Mouse (Mus musculus): Measurements from ENCODE around the gene Mx1. TPM values are rescaled to one million over a fixed set of nuclear protein-coding genes. Genes with fewer than 3 reads are reported as not detected.

Mx1 gene
- 0.37 and 0.43 TPM in 2 replicates for polyA plus RNA-seq (2016; fragmentation: Nextera tagmentation; extraction: Ambion mirVana)

DNA sequence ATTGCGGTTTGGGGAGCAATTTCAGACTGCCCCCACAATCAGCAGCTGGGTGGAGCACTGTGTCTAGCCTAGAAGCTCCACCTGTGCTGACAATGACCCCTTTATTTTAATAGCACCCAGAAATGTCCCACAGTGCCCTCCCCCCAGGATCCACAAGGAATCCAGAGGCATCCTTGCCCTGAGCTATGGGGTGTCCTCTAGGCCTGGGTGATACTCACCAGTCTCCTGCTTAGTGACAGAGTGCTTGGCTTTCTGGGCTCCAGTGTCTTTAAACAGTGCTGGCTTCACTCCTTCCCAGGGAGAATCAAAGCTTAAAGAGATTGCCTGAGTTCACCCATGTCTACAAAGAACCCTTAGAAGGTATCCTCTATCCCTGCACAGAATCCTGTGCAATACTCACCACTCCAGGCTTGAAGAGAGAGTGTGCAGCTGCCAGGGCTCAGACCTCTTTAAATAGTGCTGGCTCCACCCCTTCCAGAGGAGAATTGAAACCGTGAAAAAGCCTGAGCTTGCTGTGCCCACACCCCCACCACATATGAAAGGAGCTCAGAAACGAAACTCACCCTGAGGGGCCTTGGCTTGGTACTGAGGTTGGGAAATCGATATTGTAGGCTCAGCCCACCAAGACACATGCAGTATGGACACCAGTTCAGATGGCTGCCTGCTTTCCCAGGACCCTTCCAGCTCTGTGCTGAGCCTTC is at the start of gene Mx1:
TSS of gene Mx1 (minus strand) at position 427 of the 701 bp plus-strand sequence.
- Histone ChIP-seq H3K27me3 (no peaks in the 10 kb centered on the region), H3K36me3 (no peaks in the 10 kb centered on the region), H3K4me2 (replicated peaks) (no peak within 1 kb of the TSS), H3K4me3 (no peak within 1 kb of the TSS), H3K4me1 (peaks cover 8% of the 10 kb centered on the region; the same call in 1 of the 2 replicates), H3K9me3 (no peaks in the 10 kb centered on the region), H3K27ac (no peak within 1 kb of the TSS), H3K9ac (no peak within 1 kb of the TSS)
- ATAC-seq (ENCODE audit: insufficient number of reproducible peaks, insufficient read depth, low FRiP score, low TSS enrichment) = peak; percentile 69; the same call in 1 of the 2 replicates
- 20% methylated on average over 4 of the region's 4 CpGs for WGBS

DNA sequence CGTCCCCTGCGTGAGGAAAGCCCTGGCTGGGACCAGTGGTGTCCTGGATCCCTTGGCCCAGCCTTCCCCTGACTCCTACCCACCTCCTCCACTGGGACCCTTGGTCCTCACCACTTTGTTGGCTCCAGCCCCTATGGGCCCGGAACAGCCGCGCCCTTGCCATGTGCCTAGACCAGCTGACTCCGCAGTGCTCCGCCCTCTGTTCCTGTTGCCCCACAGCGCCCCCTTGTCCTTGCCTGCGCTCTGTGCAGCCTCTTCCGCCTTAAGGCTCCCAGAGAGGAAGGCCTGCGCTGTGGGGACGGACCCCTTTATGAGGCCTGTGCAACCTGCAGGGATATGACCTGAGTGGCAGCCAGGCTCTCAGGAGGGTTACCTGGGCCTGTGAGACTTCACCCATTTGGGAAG is 49.6 kb upstream of the Mx1 start:
- H3K27me3 ChIP-seq = no peaks in the 10 kb centered on the region
- H3K4me3 ChIP-seq = no peak overlapping the region
- H3K27ac ChIP-seq = no peak overlapping the region
- no peak overlapping the region for H3K4me2 ChIP-seq (replicated peaks)
- no peaks in the 10 kb centered on the region for H3K9me3 ChIP-seq
- 83% methylated on average over 12 of the region's 12 CpGs for WGBS
- H3K4me1 ChIP-seq = no peaks in the 10 kb centered on the region
- no peaks in the 10 kb centered on the region for H3K36me3 ChIP-seq
- no peak overlapping the region for H3K9ac ChIP-seq
- ATAC-seq (ENCODE audit: insufficient number of reproducible peaks, insufficient read depth, low FRiP score, low TSS enrichment) = no peak

DNA sequence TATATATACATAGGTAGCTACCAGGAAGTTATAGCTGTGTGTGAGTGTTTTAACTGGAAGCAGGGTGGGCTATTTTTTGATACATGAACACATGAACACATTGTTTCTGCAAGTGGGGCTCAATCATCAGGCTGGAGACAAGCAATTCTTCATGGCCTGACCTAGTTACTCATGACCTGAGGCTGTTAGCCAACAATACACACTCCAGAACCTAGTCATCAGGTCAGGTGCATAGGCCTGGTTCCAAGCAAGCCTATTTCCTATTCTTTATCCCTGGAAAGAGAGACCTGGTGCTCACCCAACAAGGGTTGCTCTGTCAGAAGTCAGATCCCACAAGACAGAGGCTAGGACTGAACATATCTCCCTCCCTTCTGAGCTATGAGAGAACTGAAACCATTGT is 48.8 kb upstream of the Mx1 start:
- no peaks in the 10 kb centered on the region for H3K36me3 ChIP-seq
- H3K4me3 ChIP-seq = no peak overlapping the region
- H3K27me3 ChIP-seq = no peaks in the 10 kb centered on the region
- ATAC-seq (ENCODE audit: insufficient number of reproducible peaks, insufficient read depth, low FRiP score, low TSS enrichment) = no peak
- no peak overlapping the region for H3K9ac ChIP-seq
- H3K4me2 ChIP-seq (replicated peaks) = no peak overlapping the region
- H3K9me3 ChIP-seq = no peaks in the 10 kb centered on the region
- H3K4me1 ChIP-seq = no peaks in the 10 kb centered on the region
- no peak overlapping the region for H3K27ac ChIP-seq

DNA sequence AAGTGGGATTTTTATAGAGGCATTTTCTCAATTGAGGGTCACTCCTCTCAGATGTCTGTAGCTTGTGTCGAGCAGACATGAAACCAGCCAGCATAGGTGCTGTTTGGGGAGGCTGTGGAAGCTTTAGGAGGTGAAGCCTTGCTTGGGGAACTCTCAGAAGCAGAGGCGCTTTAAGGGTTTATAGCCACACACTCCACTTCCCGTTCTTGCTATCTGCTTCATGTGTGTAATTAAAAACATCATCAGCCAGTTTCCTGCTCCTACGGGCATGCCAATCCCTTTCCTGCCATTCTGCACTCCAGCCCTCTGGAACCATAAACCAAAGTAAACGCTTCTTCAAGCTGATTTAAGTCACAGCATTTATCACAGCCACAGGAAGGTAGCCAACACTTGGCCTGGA is 48.1 kb upstream of the Mx1 start:
- Histone ChIP-seq H3K9me3 (no peaks in the 10 kb centered on the region), H3K4me3 (no peak overlapping the region), H3K36me3 (no peaks in the 10 kb centered on the region), H3K9ac (no peak overlapping the region), H3K4me1 (no peaks in the 10 kb centered on the region), H3K27me3 (no peaks in the 10 kb centered on the region), H3K4me2 (replicated peaks) (no peak overlapping the region), H3K27ac (no peak overlapping the region)
- WGBS = 36% methylated on average over 5 of the region's 5 CpGs
- ATAC-seq (ENCODE audit: insufficient number of reproducible peaks, insufficient read depth, low FRiP score, low TSS enrichment) = no peak

DNA sequence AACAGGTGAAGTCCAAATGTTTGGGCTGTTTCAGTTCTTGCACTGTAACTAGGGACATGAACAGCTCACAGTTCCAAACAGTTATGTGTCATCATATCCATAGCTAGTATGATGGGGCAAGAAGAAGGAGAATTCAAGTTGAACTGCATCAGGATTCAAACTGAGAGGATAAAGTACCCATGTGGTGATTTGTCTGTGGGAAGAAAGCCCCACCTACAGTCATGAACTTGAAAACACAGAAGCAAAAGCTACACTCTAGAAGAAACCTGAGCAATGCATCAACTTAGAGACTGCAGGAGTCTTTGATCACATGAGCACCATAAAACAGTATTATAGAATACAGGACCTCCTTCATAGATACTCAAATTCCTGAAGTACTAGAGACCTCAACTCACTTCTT is 45.1 kb upstream of the Mx1 start:
- Histone ChIP-seq H3K27ac (no peak overlapping the region), H3K9me3 (no peaks in the 10 kb centered on the region), H3K4me3 (no peak overlapping the region), H3K9ac (no peak overlapping the region), H3K36me3 (no peaks in the 10 kb centered on the region), H3K27me3 (no peaks in the 10 kb centered on the region), H3K4me1 (no peaks in the 10 kb centered on the region), H3K4me2 (replicated peaks) (no peak overlapping the region)
- no peak for ATAC-seq (ENCODE audit: insufficient number of reproducible peaks, insufficient read depth, low FRiP score, low TSS enrichment)

DNA sequence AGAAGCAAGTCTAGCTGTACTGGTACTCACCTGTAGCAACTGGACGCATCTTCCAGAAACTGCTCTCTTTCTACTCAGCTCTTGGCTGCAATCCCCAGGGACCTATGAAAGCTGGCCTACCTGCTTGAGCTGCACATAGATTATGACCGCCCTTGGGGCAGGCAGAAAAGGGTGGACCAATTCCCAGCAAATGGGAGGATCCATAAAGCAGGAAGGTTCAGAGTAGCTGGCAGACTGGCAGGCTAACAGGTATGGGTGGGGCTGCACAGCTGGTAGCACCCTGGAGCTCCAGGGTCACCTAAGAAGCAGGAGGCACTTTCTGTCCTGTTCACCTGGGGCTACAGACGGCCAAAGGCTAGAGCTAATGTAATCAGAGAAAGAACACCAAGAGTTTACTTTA is 42.1 kb upstream of the Mx1 start:
- no peak overlapping the region for H3K4me3 ChIP-seq

DNA sequence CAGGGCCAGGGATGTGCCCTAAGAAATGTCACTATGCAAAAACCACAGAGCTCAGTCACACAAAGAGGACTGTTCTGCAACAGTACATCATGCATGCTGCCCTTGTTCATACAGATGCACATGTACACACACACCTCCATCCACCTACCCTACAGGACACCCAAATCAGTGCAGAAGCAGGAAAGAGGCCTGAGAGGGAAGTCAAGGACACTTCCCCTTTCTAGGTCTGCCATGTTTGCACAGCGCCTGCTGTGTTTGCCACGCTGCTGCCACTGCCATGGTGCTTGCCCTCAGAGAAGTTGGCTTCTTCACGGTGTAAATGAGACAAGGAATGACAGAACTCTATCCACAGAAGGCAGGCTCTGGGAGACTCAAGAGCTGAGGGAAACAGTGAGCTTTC is 41.1 kb upstream of the Mx1 start:
- Histone ChIP-seq H3K9ac (no peak overlapping the region), H3K4me1 (no peaks in the 10 kb centered on the region), H3K9me3 (no peaks in the 10 kb centered on the region), H3K27ac (no peak overlapping the region), H3K4me3 (no peak overlapping the region), H3K36me3 (no peaks in the 10 kb centered on the region), H3K27me3 (no peaks in the 10 kb centered on the region), H3K4me2 (replicated peaks) (no peak overlapping the region)
- ATAC-seq (ENCODE audit: insufficient number of reproducible peaks, insufficient read depth, low FRiP score, low TSS enrichment) = no peak
- WGBS = 82% methylated on average over 3 of the region's 3 CpGs

More for the DNA sequence above, 42.1 kb upstream of the Mx1 start:
- Histone ChIP-seq H3K27ac (no peak overlapping the region), H3K4me1 (no peaks in the 10 kb centered on the region), H3K9me3 (no peaks in the 10 kb centered on the region), H3K27me3 (no peaks in the 10 kb centered on the region), H3K36me3 (no peaks in the 10 kb centered on the region), H3K9ac (no peak overlapping the region), H3K4me2 (replicated peaks) (no peak overlapping the region)
- 79% methylated on average over 3 of the region's 3 CpGs for WGBS
- no peak for ATAC-seq (ENCODE audit: insufficient number of reproducible peaks, insufficient read depth, low FRiP score, low TSS enrichment)

DNA sequence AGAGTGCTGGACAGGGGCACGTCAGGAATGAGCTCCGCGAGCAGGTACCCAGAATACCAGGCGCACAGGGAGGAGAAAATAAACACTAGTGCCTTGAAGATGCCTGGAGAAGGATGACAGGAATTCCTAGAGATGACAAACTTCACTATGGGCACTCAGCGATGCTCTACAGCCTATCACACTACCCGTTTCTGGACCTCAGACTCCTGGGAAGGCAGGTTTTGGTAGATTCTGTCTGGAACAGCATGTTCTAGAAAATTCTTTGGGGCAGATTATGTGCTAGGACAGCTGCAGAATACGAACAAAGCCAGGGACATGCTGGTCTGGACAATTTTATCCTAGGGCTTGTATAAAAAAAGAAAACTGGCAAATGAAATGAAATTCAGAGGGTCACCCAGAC is 38.2 kb upstream of the Mx1 start:
- H3K27ac ChIP-seq = no peak overlapping the region
- H3K36me3 ChIP-seq = no peaks in the 10 kb centered on the region
- no peak for ATAC-seq (ENCODE audit: insufficient number of reproducible peaks, insufficient read depth, low FRiP score, low TSS enrichment)
- H3K4me2 ChIP-seq (replicated peaks) = no peak overlapping the region
- H3K9me3 ChIP-seq = no peaks in the 10 kb centered on the region
- 86% methylated on average over 7 of the region's 7 CpGs for WGBS
- H3K4me1 ChIP-seq = no peaks in the 10 kb centered on the region
- no peak overlapping the region for H3K9ac ChIP-seq
- H3K4me3 ChIP-seq = no peak overlapping the region
- no peaks in the 10 kb centered on the region for H3K27me3 ChIP-seq

DNA sequence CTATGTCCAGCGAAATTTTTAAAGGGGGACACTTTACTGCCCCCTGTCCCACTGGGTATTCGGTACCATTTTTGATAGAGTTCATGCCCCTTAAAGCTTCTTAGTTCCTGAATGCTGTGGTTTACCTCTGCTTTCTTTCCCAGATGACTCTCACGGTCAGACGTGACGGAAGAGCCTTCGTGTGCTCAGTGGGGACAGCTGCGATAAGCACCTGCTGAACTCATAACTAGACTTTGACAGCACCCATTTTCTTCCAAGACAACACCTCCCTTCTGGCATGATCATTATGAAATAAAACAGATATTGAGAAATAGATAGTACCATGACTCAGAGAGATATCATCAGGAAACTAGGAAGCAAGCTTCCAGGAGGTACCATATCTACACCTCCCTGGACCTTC is 36.7 kb upstream of the Mx1 start:
- H3K4me1 ChIP-seq = no peaks in the 10 kb centered on the region
- no peak for ATAC-seq (ENCODE audit: insufficient number of reproducible peaks, insufficient read depth, low FRiP score, low TSS enrichment)
- no peak overlapping the region for H3K4me2 ChIP-seq (replicated peaks)
- no peak overlapping the region for H3K4me3 ChIP-seq
- no peaks in the 10 kb centered on the region for H3K9me3 ChIP-seq
- H3K27me3 ChIP-seq = no peaks in the 10 kb centered on the region
- H3K9ac ChIP-seq = no peak overlapping the region
- no peaks in the 10 kb centered on the region for H3K36me3 ChIP-seq
- no peak overlapping the region for H3K27ac ChIP-seq
- 89% methylated on average over 7 of the region's 7 CpGs for WGBS

DNA sequence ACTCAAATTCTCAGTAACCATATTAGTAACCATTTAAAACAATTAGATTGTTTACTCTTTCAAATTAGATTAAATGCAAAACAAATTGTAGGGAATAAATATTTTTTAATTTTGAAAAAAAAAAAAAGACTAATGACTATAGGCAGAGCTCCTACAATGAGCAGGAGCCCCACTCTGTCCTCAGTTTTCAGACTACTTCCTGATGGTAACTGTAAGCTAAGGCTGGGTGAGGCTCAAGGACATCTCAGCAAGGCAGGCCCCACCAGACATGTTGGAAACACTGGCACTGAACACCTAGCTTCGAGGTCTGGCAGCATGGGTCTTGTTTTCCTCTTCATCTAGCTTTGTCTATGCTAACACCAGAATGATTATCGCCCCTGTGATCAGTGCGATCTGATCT is 35.4 kb upstream of the Mx1 start:
- ATAC-seq (ENCODE audit: insufficient number of reproducible peaks, insufficient read depth, low FRiP score, low TSS enrichment) = no peak
- Histone ChIP-seq H3K9me3 (no peaks in the 10 kb centered on the region), H3K4me3 (no peak overlapping the region), H3K27me3 (no peaks in the 10 kb centered on the region), H3K36me3 (no peaks in the 10 kb centered on the region), H3K9ac (no peak overlapping the region), H3K27ac (no peak overlapping the region), H3K4me1 (no peaks in the 10 kb centered on the region), H3K4me2 (replicated peaks) (no peak overlapping the region)
- WGBS = 87% methylated on average over 3 of the region's 3 CpGs

DNA sequence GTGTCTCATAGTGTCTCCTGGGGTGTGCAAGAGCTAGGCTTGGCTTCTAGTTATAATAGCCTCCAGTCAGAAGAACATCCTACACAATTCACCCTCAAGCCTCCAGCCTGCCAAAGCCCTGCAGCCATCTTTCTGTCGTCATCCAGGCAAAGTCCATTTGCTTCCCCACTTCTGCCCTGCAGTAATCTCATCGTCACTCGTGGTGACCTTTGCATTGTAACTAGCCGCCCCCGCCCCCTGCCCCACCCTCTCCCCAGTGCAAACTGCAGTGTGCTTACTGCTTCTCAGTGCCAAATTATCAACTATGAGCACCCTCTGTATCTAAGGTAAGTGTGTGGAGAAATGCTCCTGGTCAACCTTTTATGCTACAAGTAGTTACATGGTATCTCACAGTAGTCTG is 35.0 kb upstream of the Mx1 start:
- H3K9me3 ChIP-seq = no peaks in the 10 kb centered on the region
- H3K4me1 ChIP-seq = no peaks in the 10 kb centered on the region
- H3K27me3 ChIP-seq = no peaks in the 10 kb centered on the region
- 45% methylated on average over 5 of the region's 5 CpGs for WGBS
- H3K4me2 ChIP-seq (replicated peaks) = no peak overlapping the region
- H3K27ac ChIP-seq = no peak overlapping the region
- H3K4me3 ChIP-seq = no peak overlapping the region
- H3K36me3 ChIP-seq = no peaks in the 10 kb centered on the region
- ATAC-seq (ENCODE audit: insufficient number of reproducible peaks, insufficient read depth, low FRiP score, low TSS enrichment) = no peak
- H3K9ac ChIP-seq = no peak overlapping the region

DNA sequence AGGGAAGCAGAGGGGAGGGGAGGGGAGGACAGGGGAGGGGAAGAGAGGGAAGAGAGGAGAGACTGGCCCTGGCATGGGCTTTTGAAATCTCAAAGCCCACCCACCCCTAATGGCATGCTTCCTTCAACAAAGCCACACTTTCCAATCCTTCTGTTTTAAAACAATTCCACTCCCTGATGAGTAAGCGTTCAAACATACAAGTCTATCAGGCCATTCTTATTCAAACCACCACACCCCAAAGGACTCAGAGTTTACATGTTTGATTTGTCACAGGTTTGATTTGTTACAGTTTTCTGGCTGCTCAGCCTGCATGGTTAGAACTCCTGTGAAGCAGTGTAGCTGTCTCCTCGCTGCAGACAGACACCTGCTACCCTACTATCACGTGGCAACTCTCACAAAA is 33.3 kb upstream of the Mx1 start:
- no peak overlapping the region for H3K27ac ChIP-seq
- no peaks in the 10 kb centered on the region for H3K27me3 ChIP-seq
- H3K4me3 ChIP-seq = no peak overlapping the region
- no peaks in the 10 kb centered on the region for H3K36me3 ChIP-seq
- ATAC-seq (ENCODE audit: insufficient number of reproducible peaks, insufficient read depth, low FRiP score, low TSS enrichment) = no peak
- 51% methylated on average over 3 of the region's 3 CpGs for WGBS
- no peaks in the 10 kb centered on the region for H3K9me3 ChIP-seq
- H3K4me1 ChIP-seq = no peaks in the 10 kb centered on the region
- H3K4me2 ChIP-seq (replicated peaks) = no peak overlapping the region
- H3K9ac ChIP-seq = no peak overlapping the region

DNA sequence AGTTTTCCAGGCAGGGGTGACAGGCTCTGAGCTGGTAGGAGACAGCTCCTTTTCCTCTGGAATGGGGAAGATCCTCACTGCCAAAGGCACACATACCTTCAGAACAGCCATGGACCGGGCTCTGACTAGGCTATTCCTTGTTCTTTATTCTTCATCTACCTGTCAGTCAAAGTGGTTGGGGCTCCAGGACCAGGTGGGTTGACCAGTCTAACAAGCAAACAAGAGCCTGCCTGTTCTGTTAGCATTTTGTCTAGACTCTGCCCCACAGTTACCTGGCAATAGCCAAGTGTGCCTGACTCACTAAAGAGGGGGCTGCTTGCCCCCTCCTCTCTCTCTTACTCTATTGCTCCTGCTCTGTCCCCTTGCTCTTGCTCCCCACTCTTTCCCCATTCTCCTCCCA is 29.7 kb upstream of the Mx1 start:
- Histone ChIP-seq H3K4me2 (replicated peaks) (no peak overlapping the region), H3K4me1 (no peaks in the 10 kb centered on the region), H3K4me3 (no peak overlapping the region), H3K27ac (no peak overlapping the region), H3K9ac (no peak overlapping the region), H3K27me3 (no peaks in the 10 kb centered on the region), H3K36me3 (no peaks in the 10 kb centered on the region), H3K9me3 (no peaks in the 10 kb centered on the region)
- ATAC-seq (ENCODE audit: insufficient number of reproducible peaks, insufficient read depth, low FRiP score, low TSS enrichment) = no peak
- 76% methylated on average over 1 of the region's 1 CpGs for WGBS
